Mouse (Mus musculus) CH12.LX (cell line): ENCODE data around the gene Zfp846.
"Not testable (repeated sequence)": the region's sequence is repeated elsewhere in the genome, so short reads cannot be mapped to it uniquely, and the experiment has no call there.

Experiments used
- CTCF ChIP-seq, 2 experiments: IDR thresholded peaks in 1 of 2; conservative IDR thresholded peaks in 1 of 2; 2 replicates each; pipeline ENCODE4 v1.5.1; 2011 to 2012; ENCODE audit warnings: low read depth in 2 of 2, low read length in 2 of 2, improper control_type of control experiment in 1 of 2, inconsistent platforms in 1 of 2, mild to moderate bottlenecking in 1 of 2, moderate library complexity in 1 of 2
- UBTF ChIP-seq: IDR thresholded peaks from 2 replicates; pipeline ENCODE4 v1.6.1; 2012; ENCODE audit warnings: low read depth, mild to moderate bottlenecking, inconsistent platforms, low read length, improper control_type of control experiment, moderate library complexity

- not testable (repeated sequence) for TF ChIP-seq UBTF; CTCF (conservative IDR thresholded peaks at IDR 0.05 in 1 of 2, IDR thresholded peaks at IDR 0.05 in 1 of 2; ENCODE audit: low read depth in 2 of 2, low read length in 2 of 2)
Measured at GRCm38 (mm10) chr9:20635676-20636075, 54.6 kb downstream of the Zfp846 start.
